Mouse (Mus musculus) thymus, adult 2 months (tissue): Measurements from ENCODE around the gene Olig3. TPM values are rescaled to one million over a fixed set of nuclear protein-coding genes. Genes with fewer than 3 reads are reported as not detected.

Experiments
- DNase-seq: peaks from one replicate; pipeline ENCODE4 v3.0.0; 2021
- H3K27ac ChIP-seq: fragments of 200-500 bp; 2 replicates; pipeline ENCODE4 v1.5.1; 2012; ENCODE audit warnings: low read length, control low read depth; ENCODE audit not compliant: control insufficient read depth, insufficient read depth
- H3K27me3 ChIP-seq: fragments of 200-500 bp; 2 replicates; pipeline ENCODE4 v1.6.1; 2012; ENCODE audit warnings: mild to moderate bottlenecking, low read length, moderate library complexity, mixed read lengths; ENCODE audit not compliant: control insufficient read depth, insufficient read depth
- H3K36me3 ChIP-seq: fragments of 200-500 bp; 2 replicates; pipeline ENCODE4 v1.6.1; 2012; ENCODE audit warnings: mild to moderate bottlenecking, low read length, moderate library complexity; ENCODE audit not compliant: control insufficient read depth, insufficient read depth
- H3K4me1 ChIP-seq: fragments of 200-500 bp; replicated peaks from 2 replicates; pipeline ENCODE4 v1.6.1; 2012; ENCODE audit warnings: low read length; ENCODE audit not compliant: control insufficient read depth, insufficient read depth
- H3K4me3 ChIP-seq: fragments of 200-500 bp; 2 replicates; pipeline ENCODE4 v1.5.1; 2012; ENCODE audit warnings: mild to moderate bottlenecking, low read length, control low read depth, moderate library complexity; ENCODE audit not compliant: control insufficient read depth, insufficient read depth
- CTCF ChIP-seq: fragments of 200-500 bp; IDR thresholded peaks from 2 replicates; pipeline ENCODE4 v1.5.1; 2012; ENCODE audit warnings: mild to moderate bottlenecking, control low read depth, low read length, moderate library complexity, borderline replicate concordance; ENCODE audit not compliant: control insufficient read depth, poor library complexity, insufficient read depth; ENCODE audit errors: extremely low read depth
- POLR2A ChIP-seq: fragments of 200-500 bp; IDR thresholded peaks from 2 replicates; pipeline ENCODE4 v1.6.1; 2012; ENCODE audit warnings: mild to moderate bottlenecking, low read length, control low read depth, moderate library complexity; ENCODE audit not compliant: control insufficient read depth, poor library complexity, insufficient read depth; ENCODE audit errors: extremely low read depth
- WGBS: fragments of 180-500 bp; shearing (Covaris S2); methylation state at CpG from one replicate; pipeline ENCODE4 v1.1.7; 2018; 5-methylcytosine and 5-hydroxymethylcytosine counted together
- polyA plus RNA-seq: library from polyadenylated mRNA; depleted of rRNA; stranded (reverse); fragments of >200 nt; gene quantifications from 2 replicates; pipeline ENCODE4 v1.2.3, GENCODE M21; 2012

Olig3 gene
- polyA plus RNA-seq, 1 experiment, result 3.9 TPM

DNA sequence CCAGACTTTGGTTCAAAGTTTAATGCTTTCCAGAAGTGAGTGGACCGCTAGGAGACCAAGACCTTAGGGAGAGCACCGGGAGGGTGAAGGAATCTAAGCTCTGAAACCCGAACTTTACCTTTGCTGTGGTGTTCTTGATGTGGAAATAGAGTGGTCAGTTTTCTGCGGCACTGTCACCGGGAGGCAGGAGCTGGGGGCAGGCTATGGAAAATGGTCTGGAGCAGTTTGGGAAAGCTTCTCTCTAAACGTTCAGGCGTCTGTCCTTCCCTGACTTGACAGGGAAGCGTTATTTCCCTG lies 5.9 kb downstream of the Olig3 start:
- DNase-seq, result no peak
- Histone ChIP-seq H3K4me3 (no peak overlapping the region), H3K4me1 (peaks cover 3% of the 10 kb centered on the region), H3K27ac (no peak overlapping the region), H3K27me3 (peaks cover 15% of the 10 kb centered on the region), H3K36me3 (no peaks in the 10 kb centered on the region)
- WGBS, result 20% methylated on average over 8 of the region's 8 CpGs
- TF ChIP-seq CTCF (no peak), POLR2A (no peak)

DNA sequence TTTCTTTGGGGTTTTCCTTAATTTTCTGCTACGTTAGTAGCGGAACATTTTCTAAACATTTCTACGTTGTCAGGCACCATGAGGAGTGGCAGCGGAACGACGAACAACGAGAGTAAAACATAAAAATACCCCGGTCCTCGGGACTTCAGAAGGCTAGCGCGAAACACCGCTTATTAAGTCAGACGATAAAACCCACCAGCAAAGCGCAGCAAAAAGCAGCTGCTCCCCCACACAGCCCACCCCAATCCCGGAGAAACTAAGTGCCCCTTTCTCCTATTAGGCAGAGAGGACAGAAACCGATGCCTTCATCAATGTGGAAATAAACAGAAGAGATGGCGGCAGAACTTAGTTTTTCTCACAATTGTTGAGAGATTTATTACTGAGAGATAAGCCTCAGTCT lies 6.5 kb downstream of the Olig3 start:
- Histone ChIP-seq H3K4me1 (no peaks in the 10 kb centered on the region; the same call in 1 of the 2 replicates), H3K27ac (no peak overlapping the region), H3K36me3 (no peaks in the 10 kb centered on the region), H3K27me3 (peaks cover 11% of the 10 kb centered on the region; the same call in 1 of the 2 replicates), H3K4me3 (0 out of 2 replicates have a peak overlapping the region, but pooled peaks have one; percentile 8)
- no peak for TF ChIP-seq POLR2A
- no peak for TF ChIP-seq CTCF
- 6% methylated on average over 17 of the region's 17 CpGs for WGBS
- no peak for DNase-seq

DNA sequence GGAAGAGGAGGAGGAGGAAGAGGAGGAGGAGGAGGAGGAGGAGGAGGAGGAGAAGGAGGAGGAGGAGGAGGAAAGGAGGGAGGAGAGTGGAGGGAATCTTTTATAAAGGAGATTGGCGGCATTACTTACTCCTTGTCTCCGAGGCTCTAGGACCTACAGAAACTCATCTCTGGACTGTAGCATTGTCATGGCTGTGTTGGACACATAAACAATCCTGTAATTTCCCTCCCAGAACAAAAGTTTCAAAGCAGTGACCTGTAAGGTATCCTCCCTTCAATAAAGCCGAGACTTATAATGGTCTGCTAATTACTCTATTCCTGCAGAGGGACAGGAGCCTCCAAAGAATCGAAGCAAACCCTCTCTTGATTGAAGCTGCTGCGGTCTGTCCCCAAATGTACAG lies 7.0 kb downstream of the Olig3 start:
- Histone ChIP-seq H3K36me3 (no peaks in the 10 kb centered on the region), H3K4me1 (no peaks in the 10 kb centered on the region; the same call in 1 of the 2 replicates), H3K27me3 (peaks cover 11% of the 10 kb centered on the region; the same call in 1 of the 2 replicates), H3K4me3 (no peak overlapping the region), H3K27ac (no peak overlapping the region)
- TF ChIP-seq POLR2A (no peak), CTCF (no peak)
- 31% methylated on average over 5 of the region's 5 CpGs for WGBS
- no peak for DNase-seq

DNA sequence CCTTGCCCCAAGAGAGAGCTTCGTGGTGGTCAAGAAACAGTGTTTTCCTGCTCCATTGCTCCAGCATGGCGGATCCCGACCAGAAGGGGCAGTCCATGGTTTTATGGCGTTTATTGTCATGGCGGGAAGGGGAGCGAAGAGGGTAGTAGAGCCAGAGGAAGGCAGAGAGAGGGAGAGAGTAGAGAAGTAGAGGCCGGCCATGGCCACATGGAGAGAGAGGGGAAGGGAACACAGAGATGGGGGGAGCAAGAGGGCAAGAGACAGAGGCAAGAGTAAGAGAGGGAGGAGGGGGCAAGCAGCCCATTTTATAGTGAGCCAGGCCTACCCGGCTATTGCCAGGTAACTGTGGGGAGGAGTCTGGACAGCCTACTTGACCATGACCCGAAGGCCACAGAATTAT lies 12.8 kb downstream of the Olig3 start:
- H3K4me1 ChIP-seq, result peaks cover 21% of the 10 kb centered on the region

DNA sequence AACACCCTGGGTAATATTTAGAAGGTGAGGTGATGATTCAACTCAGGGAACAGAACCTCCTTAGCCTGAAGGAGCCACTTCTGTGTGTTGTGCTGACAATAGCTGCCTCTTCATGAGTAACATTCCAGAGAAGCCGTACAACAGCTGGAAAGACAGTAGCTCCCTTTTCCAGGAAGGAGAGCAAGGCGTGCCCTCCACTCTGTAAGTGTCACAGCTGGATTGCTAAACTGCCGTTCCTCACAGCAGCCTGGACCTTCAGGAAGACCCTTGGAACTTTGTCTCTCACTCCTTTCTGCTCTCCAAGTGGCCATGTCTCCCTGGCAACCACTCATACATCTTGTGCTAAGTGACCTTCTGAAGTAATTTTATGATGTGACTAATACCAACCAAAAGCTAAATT lies 13.8 kb downstream of the Olig3 start:
- Histone ChIP-seq H3K27me3 (no peaks in the 10 kb centered on the region), H3K36me3 (no peaks in the 10 kb centered on the region), H3K4me1 (peaks cover 24% of the 10 kb centered on the region), H3K27ac (no peak overlapping the region), H3K4me3 (no peak overlapping the region)
- no peak for DNase-seq
- 97% methylated on average over 3 of the region's 3 CpGs for WGBS
- TF ChIP-seq POLR2A (no peak), CTCF (no peak)

More for the DNA sequence above, 12.8 kb downstream of the Olig3 start:
- Histone ChIP-seq H3K27ac (no peak overlapping the region), H3K27me3 (no peaks in the 10 kb centered on the region), H3K4me3 (no peak overlapping the region), H3K36me3 (no peaks in the 10 kb centered on the region)
- DNase-seq, result no peak
- 96% methylated on average over 9 of the region's 9 CpGs for WGBS
- TF ChIP-seq CTCF (no peak), POLR2A (no peak)

DNA sequence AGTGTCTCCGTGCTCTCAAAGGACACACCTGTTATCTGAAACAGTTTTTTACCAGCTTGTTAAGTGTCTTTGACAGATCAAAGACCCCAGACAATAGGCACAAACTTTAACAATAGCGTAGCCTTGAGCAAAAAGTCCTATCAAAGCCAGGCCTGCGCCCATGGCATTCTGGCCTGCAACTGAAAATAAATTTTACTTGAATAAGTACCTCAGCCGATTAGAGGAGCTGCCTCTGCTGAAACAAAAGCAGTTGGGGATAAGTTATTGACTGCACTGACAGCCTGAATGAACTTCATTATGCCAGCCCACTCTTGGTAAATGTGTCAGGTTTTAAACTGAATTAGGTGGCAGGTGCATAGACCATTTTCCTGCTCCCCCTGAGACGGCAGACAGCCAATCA lies 15.9 kb downstream of the Olig3 start:
- Histone ChIP-seq H3K4me3 (no peak overlapping the region), H3K27ac (peak overlapping the region; percentile 85), H3K27me3 (no peaks in the 10 kb centered on the region), H3K4me1 (peaks cover 24% of the 10 kb centered on the region), H3K36me3 (no peaks in the 10 kb centered on the region)
- TF ChIP-seq CTCF, result no peak
- TF ChIP-seq POLR2A, result no peak
- DNase-seq, result no peak
- 35% methylated on average over 5 of the region's 5 CpGs for WGBS

DNA sequence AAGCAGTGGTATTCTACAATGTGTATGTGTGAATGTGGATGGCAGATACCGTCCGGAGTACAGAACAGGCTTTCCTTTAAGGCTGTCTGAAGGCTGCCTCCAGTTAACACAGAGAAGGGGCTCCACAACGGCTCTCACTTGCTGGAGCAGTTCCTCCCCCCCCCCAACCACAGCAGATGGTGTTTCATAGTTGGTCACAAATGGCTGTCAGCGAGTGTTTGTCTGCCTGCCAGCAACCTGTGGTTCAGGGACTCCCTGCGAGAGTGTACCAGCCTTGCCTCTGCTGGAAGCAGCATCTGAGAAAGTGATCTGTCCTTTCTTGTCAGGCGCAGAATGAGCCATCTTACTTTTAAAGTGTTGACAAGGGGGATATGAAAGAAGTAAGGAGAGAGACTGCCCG lies 17.5 kb downstream of the Olig3 start:
- Histone ChIP-seq H3K27me3 (no peaks in the 10 kb centered on the region), H3K4me1 (peaks cover 24% of the 10 kb centered on the region), H3K36me3 (no peaks in the 10 kb centered on the region), H3K27ac (peak overlapping the region; percentile 54), H3K4me3 (no peak overlapping the region)
- no peak for TF ChIP-seq POLR2A
- no peak for TF ChIP-seq CTCF
- 13% methylated on average over 7 of the region's 7 CpGs for WGBS
- peak; percentile 39 for DNase-seq
